Mouse (Mus musculus): Measurements from ENCODE around the gene Tmem92.
"Not testable (repeated sequence)": the region's sequence is repeated elsewhere in the genome, so short reads cannot be mapped to it uniquely, and the experiment has no call there.

Tmem92 gene

GRCm38 (mm10) chr11:94782603-94783002 lies at the start of gene Tmem92:
Gene Tmem92, minus strand, starts transcription at chr11:94782703.
- DNase-seq (ENCODE audit: low spot score) = no peak

GRCm38 (mm10) chr11:94828966-94829365 lies 46.5 kb upstream of the Tmem92 start:
- no peak for DNase-seq (ENCODE audit: low spot score)

GRCm38 (mm10) chr11:94819427-94819826 lies 36.9 kb upstream of the Tmem92 start:
- peak; percentile 9 for DNase-seq (ENCODE audit: low spot score)

- not testable (repeated sequence) for DNase-seq (ENCODE audit: low spot score)
Observed at GRCm38 (mm10) chr11:94818946-94819345, 36.4 kb upstream of the Tmem92 start.

GRCm38 (mm10) chr11:94811537-94811936 lies 29.0 kb upstream of the Tmem92 start:
- peak; percentile 5 for DNase-seq (ENCODE audit: low spot score)

GRCm38 (mm10) chr11:94791700-94792099 lies 9.2 kb upstream of the Tmem92 start:
- no peak for DNase-seq (ENCODE audit: low spot score)

GRCm38 (mm10) chr11:94785247-94785646 lies 2.7 kb upstream of the Tmem92 start:
- peak; percentile 52 for DNase-seq (ENCODE audit: low spot score)

- DNase-seq (ENCODE audit: low spot score) = no peak
Observed at GRCm38 (mm10) chr11:94774887-94775497, 7.5 kb downstream of the Tmem92 start.

GRCm38 (mm10) chr11:94773851-94774250 lies 8.7 kb downstream of the Tmem92 start:
- no peak for DNase-seq (ENCODE audit: low spot score)

GRCm38 (mm10) chr11:94772363-94773055 lies 10.0 kb downstream of the Tmem92 start:
- DNase-seq (ENCODE audit: low spot score) = no peak

- DNase-seq (ENCODE audit: low spot score) = no peak
Observed at GRCm38 (mm10) chr11:94767241-94767640, 15.3 kb downstream of the Tmem92 start.

- DNase-seq (ENCODE audit: low spot score) = no peak
Observed at GRCm38 (mm10) chr11:94762775-94763174, 19.7 kb downstream of the Tmem92 start.

- no peak for DNase-seq (ENCODE audit: low spot score)
Observed at GRCm38 (mm10) chr11:94762281-94762680, 20.2 kb downstream of the Tmem92 start.

GRCm38 (mm10) chr11:94760799-94761198 lies 21.7 kb downstream of the Tmem92 start:
- DNase-seq (ENCODE audit: low spot score) = no peak

- DNase-seq (ENCODE audit: low spot score) = no peak
Observed at GRCm38 (mm10) chr11:94760364-94760763, 22.1 kb downstream of the Tmem92 start.

GRCm38 (mm10) chr11:94759916-94760315 lies 22.6 kb downstream of the Tmem92 start:
- DNase-seq (ENCODE audit: low spot score) = no peak

- DNase-seq (ENCODE audit: low spot score) = no peak
Observed at GRCm38 (mm10) chr11:94752946-94753713, 29.4 kb downstream of the Tmem92 start.

- DNase-seq (ENCODE audit: low spot score) = no peak
Observed at GRCm38 (mm10) chr11:94741732-94742272, 40.7 kb downstream of the Tmem92 start, which contains the start of gene Cdc34b. Gene Cdc34b, plus strand, starts transcription at chr11:94741782.

- no peak for DNase-seq (ENCODE audit: low spot score)
Observed at GRCm38 (mm10) chr11:94735746-94736145, 46.8 kb downstream of the Tmem92 start.

- DNase-seq (ENCODE audit: low spot score) = peak; percentile 11
Observed at GRCm38 (mm10) chr11:94732773-94733172, 49.7 kb downstream of the Tmem92 start.

- DNase-seq (ENCODE audit: low spot score) = no peak
Observed at GRCm38 (mm10) chr11:94731229-94731628, 51.3 kb downstream of the Tmem92 start.

GRCm38 (mm10) chr11:94730261-94730660 lies 52.2 kb downstream of the Tmem92 start:
- peak; percentile 60 for DNase-seq (ENCODE audit: low spot score)

GRCm38 (mm10) chr11:94729565-94729964 lies 52.9 kb downstream of the Tmem92 start:
- no peak for DNase-seq (ENCODE audit: low spot score)

Data from lung, postnatal 25 days (tissue).